Mouse (Mus musculus) spleen, postnatal 14 days (tissue): ENCODE results near the gene Usp32.

ENCODE experiments used
- DNase-seq, 2 experiments: peaks; one replicate each; pipeline ENCODE4 v3.0.0; 2021 to 2022; ENCODE audit warnings: low spot score in 2 of 2

Usp32 gene

GRCm38 (mm10) chr11:84979351-84979750 is 160.6 kb downstream of the Usp32 start:
- no peak for DNase-seq

DNA sequence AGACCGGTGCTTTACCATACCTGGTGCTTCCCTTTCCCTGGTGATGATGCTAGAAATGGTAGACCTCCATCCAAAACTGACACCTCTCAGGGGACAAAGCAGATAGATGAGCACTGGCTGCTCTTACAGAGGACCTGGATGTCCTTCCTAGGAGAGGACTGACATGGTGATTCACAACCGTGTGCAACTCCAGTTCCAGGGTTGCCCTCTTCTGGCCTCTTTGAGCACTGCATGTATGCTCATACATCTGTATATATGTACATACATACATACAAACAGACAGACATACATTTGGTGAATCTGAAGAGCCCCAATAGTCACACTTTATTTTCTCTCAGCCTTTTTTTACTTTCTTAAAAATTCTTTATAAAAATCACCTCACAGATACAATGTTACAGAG is 161.8 kb downstream of the Usp32 start:
- DNase-seq: peak in 1 of 2 experiments; percentile 21

- no peak for DNase-seq
Observed at GRCm38 (mm10) chr11:84977385-84977952, 162.5 kb downstream of the Usp32 start.

DNA sequence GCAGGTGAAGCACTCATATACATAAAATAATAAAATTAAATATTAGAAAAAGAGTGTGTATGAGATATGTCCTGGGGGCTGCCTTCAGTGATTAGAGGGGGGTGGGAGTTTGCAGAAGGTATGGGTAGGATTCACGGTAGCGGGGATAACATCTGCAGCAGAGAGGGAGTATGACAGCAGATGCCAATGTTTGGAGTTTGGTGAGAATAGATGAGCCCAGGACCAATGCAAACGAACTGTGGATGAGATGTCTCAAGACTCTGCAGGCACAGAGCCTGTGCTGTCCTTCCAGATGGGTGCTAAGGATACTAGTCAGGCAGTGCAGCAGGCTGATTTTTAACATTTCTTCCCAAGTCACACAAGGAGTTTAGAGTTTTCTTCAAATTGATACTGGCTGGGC is 163.3 kb downstream of the Usp32 start:
- no peak for DNase-seq

DNA sequence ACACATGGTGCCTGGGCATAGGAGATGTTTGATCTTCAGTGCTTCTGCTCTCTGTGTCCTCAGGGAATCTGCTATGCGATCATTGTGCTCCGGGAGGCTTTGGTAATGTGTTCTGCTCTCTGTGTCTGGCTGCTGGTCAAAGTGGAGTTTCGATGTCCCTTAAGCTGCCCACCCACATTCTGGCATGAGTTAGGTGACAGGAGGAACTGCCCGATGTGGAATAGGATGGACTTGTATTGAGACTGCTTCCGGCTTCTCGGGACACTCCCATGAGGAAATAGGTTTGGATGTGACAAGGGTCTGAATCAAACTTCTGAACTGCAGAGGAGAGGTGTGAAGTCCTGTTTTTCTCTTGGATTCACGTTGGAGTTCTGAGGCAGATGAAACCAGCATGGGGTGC is 165.4 kb downstream of the Usp32 start:
- DNase-seq: no peak

GRCm38 (mm10) chr11:84973661-84974060 is 166.3 kb downstream of the Usp32 start:
- no peak for DNase-seq

GRCm38 (mm10) chr11:84972067-84972466 is 167.9 kb downstream of the Usp32 start:
- no peak for DNase-seq

DNA sequence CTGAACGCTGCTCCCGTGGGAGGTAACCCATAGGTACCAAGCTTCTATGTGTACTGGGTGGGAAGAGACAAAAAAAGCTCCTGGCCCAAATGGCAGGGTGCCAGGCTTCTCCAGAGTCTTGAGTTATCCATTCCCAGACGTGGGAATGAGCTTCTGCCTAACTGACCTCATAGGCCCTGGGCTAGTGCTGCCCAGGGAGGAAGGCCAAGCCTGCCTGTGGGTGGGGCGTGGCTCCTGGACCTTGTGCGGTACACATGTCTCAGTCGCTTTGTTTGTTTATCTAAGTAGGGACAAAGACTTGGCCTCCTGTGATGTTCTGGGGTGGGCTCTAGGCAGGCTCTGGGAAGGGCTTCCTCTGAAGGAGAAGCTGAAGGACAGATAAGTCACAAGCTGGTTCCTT is 171.2 kb downstream of the Usp32 start:
- DNase-seq: no peak

DNA sequence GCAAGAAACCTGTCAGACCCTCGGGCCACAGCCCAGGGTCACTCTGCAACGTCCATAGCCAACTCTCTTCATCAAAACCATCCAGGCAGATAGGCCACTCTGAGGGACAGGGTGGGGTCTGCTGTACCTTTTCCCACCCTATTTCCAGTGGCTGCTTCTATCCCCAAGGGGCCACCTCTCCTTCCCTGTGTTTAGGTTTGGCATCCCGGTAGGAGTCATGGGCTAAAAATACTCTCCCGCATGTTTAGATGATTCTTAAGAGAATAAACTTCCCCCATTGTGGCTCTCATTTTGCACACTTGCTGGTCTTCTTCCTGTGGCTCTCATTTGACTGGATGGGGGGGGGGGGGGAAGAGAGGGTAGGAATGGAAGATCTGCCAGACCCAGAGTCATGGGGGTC is 171.7 kb downstream of the Usp32 start:
- DNase-seq: no peak

GRCm38 (mm10) chr11:84967113-84967512 is 172.8 kb downstream of the Usp32 start:
- no peak for DNase-seq

DNA sequence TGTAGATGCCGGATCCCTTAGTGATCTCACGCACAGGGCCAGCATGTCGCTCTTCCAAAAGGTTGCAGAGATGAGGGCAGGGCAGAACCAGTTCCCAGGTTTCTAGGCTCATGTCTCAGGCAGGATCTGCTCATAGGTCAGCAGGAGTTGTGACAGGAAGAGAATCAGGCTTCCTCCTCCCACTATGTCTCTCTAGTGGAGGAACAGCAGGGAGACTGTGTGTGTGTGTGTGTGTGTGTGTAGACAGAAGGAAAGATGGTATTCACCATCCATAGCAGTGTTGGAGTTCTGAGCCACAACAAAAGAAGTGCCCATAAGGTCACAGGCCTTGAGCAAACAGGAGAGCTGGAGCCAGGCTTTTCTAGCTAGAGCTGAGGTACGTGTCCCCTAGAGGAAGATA is 173.3 kb downstream of the Usp32 start:
- no peak for DNase-seq

DNA sequence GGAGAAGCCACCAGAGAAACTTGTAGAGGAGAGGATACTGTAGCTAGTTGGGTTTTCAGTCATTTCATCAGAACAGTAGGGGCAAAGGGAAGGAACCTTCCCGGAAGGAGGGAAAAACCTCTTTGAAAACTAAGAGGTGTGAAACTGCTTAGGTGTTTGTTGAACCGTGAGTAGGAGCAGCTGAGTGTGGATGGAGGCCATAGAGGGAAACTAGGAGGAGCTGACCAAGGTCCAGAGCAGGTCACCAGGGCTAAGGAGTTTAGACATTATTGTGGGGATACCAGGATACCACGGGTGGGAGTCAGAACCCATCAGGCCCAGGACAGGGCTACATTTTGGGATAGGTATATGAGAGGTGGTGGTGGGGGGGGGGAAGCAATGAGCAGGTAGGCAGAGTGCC is 176.4 kb downstream of the Usp32 start:
- no peak for DNase-seq

GRCm38 (mm10) chr11:84962536-84962935 is 177.4 kb downstream of the Usp32 start:
- no peak for DNase-seq

DNA sequence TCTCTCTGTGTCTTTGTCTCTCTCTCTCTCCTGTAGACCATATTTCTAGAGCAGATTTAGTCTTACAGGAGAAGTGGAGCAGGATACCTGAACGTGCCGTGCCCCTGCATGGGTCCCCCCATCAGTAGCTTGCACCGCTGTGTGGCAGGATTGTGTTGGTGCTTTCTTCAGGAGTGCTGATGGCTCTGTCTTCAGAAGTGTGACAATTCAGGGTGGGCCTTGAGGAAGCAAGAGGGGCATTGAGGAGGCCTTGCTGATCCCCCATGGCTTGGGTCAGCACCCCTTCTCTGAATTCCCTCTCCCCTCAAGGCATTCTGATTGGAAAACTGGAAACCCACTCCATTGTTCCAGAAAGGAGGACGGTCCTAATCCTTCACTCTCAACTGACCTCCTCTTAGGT is 178.4 kb downstream of the Usp32 start:
- DNase-seq: no peak

- no peak for DNase-seq
Observed at GRCm38 (mm10) chr11:84960780-84961179, 179.2 kb downstream of the Usp32 start.

DNA sequence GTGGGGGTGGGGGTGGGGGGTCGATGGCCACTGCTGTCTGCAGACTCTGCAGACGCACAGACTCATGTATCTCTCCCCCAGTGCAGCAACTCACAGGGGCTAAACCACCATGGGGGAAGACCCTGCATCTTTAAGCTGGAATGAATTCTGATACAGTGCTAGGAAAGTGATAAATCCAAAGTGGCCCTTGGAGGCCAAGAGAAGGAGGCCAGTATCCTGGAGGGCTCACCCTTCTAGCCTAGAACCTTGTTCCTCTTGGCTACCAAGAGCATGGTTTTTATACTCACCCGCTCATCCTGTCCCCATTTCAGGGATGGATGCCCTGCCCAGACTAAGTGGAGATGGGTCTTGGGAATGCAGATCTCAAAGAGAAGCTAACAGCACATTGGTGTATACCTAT is 179.7 kb downstream of the Usp32 start:
- no peak for DNase-seq

DNA sequence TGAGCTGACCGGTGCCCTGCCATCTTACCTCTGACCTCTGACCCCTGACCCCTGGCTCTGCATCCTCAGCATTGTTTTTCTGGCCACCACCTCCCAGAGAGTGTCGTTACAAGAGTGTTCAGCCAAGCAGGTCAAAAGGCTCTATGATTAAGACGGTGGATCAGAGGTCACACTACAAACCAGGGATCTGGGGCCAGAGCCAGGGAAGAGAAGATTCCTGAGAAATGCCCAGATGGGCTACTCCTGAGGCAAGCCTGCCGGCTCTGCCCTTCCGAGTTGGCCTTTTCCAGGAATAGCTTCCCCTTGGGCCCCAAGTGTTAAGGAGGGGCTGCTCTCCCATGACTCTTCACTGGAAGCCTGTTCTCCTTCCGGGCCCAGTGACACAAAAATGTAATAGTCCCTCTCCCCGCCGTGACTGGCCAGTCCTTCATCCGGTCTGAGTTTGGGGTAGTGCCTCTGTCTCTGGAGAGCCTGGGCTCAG is 180.2 kb downstream of the Usp32 start:
- DNase-seq: no peak

DNA sequence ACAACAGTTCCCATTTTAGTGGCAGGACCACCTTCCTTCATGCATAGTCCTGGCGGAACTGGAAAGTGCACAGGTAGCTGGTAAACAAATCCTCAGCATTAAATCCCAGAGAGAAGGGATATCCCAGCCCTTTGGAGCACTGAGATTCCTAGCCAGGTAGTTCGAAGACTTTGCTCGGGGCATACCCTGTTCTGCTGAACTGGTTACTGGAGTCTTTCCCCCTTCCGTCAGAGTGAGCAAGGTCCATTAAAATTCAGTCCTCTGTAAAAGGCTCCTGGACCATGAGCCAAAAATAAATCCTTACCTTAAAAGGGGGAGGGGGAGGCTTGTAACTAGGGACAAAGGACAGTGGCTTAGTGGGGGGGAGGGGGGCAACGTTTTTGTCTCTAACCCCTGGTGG is 180.8 kb downstream of the Usp32 start:
- no peak for DNase-seq

DNA sequence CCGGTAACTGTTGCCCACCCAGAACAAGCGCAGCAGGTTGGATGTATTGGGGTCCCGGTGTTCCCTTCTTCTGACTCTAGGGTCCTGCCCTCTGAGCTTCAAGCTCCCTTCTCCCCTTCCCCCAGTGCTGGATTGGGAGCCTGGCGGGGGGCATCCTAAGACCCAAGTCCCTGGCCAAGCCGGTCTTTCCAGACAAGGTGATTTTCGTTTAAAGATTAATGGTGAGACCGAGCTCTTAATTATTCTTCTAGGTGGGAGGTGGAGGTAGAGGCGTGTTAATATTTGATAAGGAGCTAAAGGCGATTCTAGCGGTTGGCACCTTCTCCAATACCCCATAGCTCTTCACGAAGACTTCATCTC is 181.7 kb downstream of the Usp32 start:
- DNase-seq: no peak

DNA sequence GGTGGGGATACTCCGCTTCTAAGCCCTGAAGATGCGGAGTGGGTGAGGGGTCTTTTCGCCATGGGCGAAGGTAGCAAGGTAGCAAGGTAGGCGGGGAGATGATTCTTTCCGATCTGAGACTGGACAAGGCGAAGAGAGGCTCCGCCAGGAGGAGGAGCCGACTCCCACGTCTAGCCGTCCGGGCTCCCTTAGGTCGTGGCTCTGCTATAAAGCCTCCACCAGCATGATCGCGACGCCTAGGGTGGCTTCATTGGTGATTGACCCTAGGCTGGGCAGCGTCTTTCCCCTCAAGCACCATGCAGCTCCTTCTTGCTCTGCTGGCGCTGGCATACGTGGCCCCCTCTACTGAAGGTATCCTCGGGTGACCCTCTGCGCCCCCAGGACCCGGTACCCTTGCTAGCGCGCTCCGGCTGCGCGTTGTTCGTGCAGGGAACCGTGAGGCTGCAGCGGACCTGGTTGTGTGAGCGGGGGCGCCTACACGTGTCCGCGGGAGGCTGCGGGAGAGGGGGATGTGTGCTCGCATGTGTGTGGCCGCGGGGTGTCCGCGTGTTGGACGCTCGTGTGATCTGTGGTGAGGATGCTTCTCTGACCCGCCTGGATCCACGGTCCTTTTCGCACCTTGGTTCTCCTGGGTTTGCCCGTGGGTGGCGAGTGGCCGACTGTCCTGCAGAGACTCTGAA is 182.2 kb downstream of the Usp32 start, which contains the start of gene Car4:
Gene Car4 (plus strand): TSS at position 196 of the 680 bp plus-strand sequence.
- DNase-seq: no peak

GRCm38 (mm10) chr11:84957171-84957570 is 182.8 kb downstream of the Usp32 start:
- no peak for DNase-seq

GRCm38 (mm10) chr11:84956400-84956799 is 183.6 kb downstream of the Usp32 start:
- DNase-seq: no peak

DNA sequence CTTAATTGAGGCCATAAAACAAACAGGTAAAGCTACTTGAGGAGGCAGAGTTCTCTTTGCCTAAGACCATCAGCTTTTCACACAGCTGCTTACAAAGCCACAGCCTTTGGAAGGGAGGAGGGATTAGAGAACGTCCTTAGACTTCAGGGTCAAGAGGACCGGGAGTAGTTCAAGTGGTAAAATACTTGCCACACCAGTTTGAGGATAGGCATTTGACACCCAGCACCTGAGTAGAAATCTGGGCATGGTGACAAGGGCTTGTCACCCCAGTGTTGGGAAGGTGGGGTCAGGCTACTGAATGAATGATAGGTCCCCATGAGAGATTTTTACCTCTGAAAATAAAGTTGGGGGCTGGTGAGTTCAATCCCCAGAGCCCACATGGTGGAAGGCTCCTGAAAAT is 187.3 kb downstream of the Usp32 start:
- DNase-seq: no peak

- no peak for DNase-seq
Observed at GRCm38 (mm10) chr11:84948526-84948925, 191.4 kb downstream of the Usp32 start.
